Mouse (Mus musculus) E14TG2a.4 (cell line): Measurements from ENCODE around the gene Rab3a.

Experiments used
- CTCF ChIP-seq: conservative IDR thresholded peaks from 2 replicates; pipeline ENCODE4 v1.5.1; 2014; ENCODE audit warnings: low read length
- NANOG ChIP-seq: IDR thresholded peaks from 2 replicates; pipeline ENCODE4 v1.6.1; 2014; ENCODE audit warnings: borderline replicate concordance, low read length, mixed read lengths
- POU5F1 ChIP-seq: IDR thresholded peaks from 2 replicates; pipeline ENCODE4 v1.6.1; 2014; ENCODE audit warnings: low read length, borderline replicate concordance

DNA sequence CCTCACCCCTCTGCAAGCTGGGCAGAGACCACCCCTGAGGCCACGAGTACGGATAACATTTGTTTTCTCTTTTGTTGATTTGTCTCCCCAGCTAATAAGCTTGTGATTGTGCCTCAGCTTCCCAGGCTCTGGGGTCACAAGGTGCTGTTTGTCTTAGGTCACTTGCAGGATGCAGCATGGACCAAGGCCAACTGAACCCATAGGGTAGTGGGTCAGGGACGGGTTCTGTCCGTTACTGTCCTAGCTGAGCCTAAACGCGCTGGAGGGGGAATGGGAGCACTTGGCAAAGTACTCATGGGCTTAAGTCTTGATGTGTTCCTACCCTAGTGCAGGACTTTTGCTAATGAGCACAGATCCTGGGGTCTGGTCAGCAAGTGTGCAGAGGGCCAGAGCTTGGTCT, 13.0 kb downstream of the Rab3a start:
- TF ChIP-seq CTCF (no peak), NANOG (no peak), POU5F1 (no peak)
